Mouse (Mus musculus) C2C12 (cell line): ENCODE results near the gene Efl1.
"Not testable (repeated sequence)": the region's sequence is repeated elsewhere in the genome, so short reads cannot be mapped to it uniquely, and the experiment has no call there.

Experiments
- CTCF ChIP-seq: IDR thresholded peaks from one replicate; pipeline ENCODE4 v1.5.1; 2011; ENCODE audit not compliant: control insufficient read depth, insufficient read depth, insufficient read length
- MYOD1 ChIP-seq: IDR thresholded peaks from one replicate; pipeline ENCODE4 v1.6.1; 2011; ENCODE audit warnings: low read depth; ENCODE audit not compliant: control insufficient read depth, insufficient read length
- USF1 ChIP-seq: IDR thresholded peaks from one replicate; pipeline ENCODE4 v1.6.1; 2011; ENCODE audit warnings: low read depth, mild to moderate bottlenecking, control low read depth, moderate library complexity

DNA sequence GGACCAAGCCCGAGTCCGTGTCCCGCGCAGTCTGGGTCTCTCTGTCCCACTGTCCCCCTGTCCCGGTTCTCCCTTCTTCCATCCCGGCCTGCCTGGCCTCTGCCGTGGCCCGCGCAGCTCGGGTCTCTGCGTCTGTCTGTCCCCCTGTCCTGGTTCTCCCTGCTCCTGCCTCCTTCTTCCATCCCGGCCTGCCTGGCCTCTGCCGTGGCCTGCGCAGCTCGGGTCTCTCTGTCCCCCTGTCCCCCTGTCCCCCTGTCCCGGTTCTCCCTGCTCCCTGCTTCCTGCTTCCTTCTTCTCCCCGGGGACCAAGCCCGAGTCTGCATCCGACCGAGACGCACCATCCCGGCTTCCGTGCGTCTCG, 123.2 kb downstream of the Efl1 start:
- not testable (repeated sequence) for TF ChIP-seq CTCF, USF1, MYOD1
